Mouse (Mus musculus) thymus, postnatal 14 days (tissue): ENCODE data around the gene Ank2.
"Not testable (repeated sequence)": the region's sequence is repeated elsewhere in the genome, so short reads cannot be mapped to it uniquely, and the experiment has no call there.

Source experiments
- DNase-seq: peaks from one replicate; pipeline ENCODE4 v3.0.0; 2021

Ank2 gene

DNA sequence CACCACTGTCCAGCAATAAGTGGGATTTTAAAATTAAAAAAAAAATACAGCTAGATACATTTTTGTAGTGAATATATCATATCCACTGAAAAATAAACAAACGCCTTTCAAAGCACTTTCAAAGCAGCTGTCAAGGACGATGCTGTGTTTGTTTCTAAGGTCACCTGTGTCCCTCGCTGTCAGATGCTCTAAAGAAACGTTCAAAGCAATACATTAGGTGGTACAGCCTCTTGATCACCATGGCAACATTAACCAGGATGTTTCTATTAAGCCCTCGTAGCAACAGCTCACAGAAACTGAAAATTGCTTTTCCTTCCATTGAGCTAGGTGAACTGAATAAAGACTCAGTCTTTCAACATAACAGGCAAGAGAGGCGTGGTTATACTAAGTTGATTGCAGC lies 17.5 kb downstream of the Ank2 start:
- no peak for DNase-seq

DNA sequence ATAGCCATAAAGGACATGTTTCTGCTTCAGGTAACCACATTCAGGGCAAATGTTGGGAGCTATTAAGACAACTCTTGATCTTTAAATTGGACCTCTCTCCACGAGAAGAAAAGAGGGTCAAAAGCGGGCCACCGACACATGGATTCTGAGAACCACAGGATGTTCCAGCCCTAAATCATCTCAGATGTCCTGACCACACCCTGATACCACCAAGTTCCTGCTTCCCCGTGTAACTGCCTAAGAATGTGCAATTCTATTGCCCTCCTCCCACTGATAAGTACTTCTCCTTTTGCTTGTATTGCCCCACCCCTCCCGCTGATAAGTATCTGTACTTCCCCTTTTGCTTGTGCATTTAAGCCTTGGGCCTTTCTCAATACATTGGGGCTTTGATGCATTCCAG lies 18.8 kb downstream of the Ank2 start:
- not testable (repeated sequence) for DNase-seq

DNA sequence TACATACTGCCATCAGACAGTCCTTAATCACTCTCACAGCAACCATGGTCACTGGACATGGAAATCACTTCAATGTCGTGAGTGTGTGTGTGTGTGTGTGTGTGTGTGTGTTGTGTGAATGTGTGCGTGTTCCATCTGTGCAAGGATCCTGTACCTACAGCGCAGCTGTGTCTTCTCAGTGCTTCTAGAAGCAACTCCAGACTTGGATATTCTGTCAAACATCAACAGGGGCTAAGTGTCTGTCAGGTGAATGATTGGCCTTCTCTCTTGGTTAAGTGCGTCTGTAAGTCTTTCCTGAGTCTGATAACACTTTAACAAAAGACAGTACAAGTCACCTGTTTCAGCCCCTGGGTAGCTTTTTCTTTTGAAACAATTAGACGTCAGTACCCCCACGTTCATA lies 25.0 kb downstream of the Ank2 start:
- DNase-seq = no peak

DNA sequence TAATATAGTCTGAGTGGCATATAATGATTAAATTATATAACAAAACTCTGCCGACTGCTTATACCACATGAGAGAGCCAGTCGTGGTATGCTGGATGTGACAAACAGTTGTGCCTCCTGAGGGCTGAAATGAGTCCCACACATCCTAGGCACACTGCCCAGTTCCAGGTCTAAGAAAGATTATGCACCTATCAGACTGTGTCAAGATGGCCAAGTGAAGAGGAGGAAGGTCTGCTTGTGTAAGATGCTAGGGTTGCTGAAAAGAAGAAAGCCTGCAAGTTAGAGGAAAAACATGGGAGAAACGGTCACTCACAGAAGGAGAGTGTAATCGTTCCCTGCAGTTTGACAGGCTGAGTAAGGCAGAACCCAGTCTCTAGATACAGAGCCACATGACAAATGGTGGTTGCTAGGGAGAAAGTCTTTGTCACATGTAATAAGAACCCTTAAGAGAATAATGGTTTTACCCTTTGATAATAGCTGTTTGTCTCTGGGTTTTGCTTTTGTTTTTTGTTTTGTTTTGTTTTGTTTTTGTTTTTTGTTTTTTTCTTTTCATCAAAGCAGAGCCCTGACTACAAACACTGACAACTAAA lies 29.9 kb downstream of the Ank2 start:
- no peak for DNase-seq

DNA sequence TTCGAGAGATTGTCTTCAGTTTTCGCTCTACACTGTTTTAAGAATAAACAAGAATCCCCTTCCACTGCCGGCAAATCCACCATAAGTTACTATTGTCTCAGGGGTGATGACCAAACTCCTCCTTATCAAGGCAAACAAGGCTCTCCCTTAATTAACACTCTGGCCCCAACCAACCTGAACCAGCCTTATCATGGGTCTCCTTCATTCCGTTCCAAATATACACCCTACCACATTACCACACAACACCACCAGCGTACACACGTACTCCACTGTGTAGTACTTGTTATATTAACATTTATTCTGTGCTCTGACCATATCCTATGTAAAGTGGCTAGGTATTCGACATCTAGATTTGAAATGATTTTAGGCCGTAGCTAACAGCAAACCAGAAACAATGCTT lies 30.6 kb downstream of the Ank2 start:
- no peak for DNase-seq

DNA sequence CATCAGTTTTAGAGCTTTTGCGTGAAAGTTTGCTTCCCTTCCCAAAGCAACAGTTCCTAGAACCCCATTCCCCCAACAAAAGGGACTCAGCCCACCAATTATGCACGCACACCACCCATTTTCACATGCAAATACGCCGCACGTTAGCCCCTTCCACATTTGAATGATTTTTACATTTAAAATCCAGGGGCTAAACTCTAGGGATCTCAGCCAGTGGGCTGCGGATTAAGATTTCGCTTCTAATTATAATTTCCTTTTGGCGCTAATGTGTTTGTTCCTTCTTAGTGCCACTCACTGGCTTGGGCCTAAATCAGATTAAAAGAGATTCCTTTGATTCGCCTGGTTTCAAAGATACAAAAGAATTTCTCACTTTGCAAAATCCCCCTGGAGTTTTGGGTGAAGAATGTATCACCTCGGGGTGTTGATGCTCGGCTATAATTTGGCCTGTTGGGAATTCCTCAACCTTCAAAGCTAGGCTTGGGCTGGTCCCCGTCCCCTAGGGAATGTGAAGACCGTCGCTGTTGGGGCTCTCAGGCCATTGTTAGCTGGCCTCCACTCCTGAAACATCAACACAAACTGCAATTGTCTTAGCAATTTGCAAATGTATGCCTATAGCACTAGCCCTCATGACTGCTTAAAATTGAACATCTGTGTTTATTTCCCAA lies 35.2 kb downstream of the Ank2 start:
- DNase-seq = no peak

DNA sequence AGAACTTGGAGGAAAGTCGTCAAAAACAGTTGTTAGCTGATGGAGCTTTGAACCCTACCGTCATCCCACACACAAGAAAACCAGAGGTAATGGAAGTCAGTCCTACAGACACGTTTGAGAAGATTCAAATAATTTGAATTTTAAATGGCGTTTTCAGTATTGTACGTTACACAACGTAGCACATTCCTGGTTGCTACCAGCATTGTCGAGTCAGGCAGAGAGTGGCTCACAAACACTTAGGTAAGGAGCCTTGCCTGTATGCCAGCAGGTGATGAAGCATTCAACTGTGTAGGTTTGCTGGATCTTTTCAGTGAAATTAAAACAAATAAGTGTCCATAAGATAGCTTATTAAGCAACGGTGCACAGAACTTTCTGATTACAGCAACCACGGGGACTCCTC lies 36.0 kb downstream of the Ank2 start:
- no peak for DNase-seq

DNA sequence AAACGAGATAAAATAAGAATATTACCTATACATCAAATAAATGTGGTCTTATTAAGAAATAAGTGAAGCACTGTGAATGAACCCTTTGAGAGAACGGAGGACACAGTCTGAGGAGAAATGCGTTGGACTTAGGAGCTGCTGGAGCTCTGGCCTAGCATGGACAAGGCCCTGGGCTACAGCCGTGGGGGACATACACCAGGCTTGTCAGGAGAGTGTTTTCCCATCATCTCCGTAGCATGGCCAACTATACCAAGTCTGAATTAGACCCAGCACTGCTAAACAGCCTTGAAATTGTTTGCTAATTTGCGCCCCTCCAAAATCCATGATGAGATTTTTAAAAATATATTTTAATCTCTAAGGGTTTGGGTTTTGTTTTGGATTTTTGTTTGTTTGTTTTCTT lies 36.7 kb downstream of the Ank2 start:
- no peak for DNase-seq

DNA sequence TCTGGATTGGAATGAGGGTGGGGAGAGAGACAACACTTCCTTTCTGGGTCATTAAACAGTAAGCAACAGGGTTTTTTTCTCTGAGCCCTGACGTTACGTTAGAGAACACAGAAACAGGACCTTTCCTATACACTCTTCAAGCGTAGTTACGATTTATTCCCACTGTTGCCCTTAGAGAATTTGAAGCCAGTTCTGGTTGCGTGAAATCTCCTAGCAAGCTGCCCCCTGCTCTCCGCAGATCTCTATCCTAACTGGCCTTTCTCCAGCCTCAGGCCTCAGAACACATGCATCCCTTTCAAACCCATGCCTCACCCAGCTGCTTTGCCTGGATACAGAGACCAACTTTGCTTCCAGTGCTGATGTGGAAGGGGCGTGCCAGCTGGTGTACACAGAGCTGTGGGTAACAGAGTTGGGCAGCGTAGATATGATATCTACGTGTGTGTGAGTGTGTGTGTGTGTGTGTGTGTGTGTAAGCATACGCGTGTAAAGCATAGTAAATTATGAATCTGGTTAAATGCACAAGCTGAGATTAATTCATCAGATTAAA lies 38.2 kb downstream of the Ank2 start:
- DNase-seq = no peak

DNA sequence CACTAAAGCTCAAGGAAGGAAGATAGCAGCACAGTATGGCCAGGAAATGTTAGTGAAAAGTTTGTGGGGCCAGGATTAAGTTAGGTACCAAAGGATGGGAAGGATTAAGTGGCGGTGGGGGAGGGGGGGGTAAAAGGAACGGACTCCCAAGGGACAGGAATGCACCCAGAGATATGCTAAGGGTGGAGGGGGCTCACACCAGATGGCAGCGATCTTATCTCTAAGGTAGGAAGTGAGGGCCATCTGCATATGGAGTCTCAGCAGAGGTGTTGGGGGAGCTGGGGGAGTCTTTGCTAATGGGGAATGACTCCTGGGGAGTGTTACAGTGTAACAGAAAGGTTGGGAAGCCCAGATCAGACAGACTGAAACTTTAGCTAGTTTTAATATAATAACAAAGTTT lies 39.3 kb downstream of the Ank2 start:
- DNase-seq = no peak

DNA sequence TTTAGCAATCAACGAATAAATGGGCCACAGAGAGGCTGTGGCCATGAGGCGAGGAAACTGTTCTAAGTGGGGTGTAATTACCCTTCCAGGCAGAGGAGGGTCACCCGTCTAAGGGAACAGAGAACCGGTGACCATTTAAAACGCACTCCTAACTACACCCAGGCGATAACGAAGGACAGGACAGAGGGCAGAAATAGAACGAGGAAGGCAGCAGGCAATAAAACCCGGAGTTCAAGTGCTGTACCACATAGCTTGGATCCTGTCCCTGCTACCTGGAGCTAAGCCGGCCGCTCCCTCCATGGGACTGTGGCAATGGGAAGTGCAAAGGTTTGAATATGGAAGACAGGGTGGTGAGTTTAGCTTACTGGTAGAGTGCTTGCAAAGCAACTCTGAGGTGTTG lies 40.2 kb downstream of the Ank2 start:
- DNase-seq = no peak

DNA sequence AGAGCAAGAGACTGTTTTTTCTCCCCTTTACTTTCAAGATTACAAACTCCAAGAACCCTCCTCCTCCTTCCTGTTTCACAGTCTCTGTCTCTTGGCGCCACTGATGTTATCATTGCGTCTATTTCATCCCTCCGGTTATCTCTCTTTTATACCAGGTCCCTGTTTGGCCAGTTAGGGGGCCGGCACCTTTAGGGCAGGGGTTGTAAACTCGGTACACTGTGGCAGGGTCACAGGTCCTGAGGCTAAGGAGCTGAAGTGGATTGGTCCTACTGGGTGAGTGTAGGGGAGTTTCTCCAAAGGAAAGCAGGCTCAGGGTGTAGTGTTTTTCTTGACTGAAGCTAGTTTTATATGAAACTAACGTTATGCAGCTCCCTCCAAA lies 40.7 kb downstream of the Ank2 start:
- DNase-seq = no peak

DNA sequence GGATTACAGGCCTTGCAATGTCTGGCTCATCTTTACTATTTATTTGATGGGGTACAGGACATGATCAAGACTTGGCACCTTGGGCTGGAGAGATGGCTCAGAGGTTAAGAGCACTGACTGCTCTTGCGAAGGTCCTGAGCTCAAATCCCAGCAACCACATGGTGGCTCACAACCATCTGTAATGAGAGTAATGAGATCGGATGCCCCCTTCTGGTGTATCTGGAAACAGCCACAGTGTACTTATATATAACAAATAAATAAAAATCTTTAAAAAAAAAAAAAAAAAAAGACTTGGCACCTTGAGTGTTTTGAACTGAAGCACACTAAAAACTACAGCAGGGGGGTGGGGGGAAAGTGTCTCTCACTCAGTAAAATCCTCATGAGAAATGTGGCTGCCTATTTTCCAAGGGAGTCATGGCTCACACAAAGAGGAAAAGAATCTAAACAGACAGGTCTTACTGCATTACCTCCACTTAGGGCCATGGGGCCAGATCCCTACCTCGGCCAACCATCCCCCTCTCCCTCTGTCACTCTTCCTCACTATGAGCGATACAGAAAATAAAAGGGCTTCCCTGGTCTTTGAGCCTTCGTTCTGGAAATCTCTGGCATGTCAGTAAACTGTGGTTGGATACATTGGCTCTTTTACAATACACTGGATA lies 41.3 kb downstream of the Ank2 start:
- DNase-seq = no peak

DNA sequence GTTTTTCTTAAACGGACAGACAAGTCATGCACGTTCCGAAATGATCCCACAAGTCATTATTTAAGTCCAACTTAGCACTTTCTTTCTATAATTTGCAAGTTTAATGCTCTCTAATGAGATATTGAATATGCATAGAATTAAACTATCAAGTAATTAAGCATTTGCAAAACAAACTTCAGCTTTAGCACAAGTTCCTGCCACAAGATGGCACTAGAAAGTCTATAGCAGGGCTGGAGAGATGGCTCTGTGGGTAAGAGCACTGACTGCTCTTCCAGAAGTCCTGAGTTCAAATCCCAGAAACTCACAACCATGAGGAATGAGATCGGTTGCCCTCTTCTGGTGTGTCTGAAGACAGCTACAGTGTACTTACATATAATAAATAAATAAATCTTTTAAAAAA lies 45.4 kb downstream of the Ank2 start:
- DNase-seq = no peak

DNA sequence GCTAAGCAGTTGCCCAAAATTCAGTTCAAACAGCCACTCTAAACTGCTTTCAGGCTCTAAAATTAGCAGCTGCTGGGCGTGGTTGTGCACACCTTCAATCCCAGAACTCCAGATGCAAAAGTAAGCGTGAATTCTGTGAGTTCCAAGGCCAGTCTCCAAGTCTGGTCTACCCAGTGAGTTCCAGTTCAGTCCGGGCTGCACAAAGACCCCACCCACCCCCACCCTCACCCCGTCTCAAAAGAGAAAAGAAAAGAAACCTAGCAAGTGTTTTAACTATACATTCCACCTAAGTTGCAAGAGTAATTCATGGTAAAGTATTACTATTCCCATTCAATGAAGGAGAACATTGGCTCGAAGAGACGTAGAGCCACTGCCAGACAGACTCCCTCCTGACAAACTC lies 45.9 kb downstream of the Ank2 start:
- DNase-seq = no peak

DNA sequence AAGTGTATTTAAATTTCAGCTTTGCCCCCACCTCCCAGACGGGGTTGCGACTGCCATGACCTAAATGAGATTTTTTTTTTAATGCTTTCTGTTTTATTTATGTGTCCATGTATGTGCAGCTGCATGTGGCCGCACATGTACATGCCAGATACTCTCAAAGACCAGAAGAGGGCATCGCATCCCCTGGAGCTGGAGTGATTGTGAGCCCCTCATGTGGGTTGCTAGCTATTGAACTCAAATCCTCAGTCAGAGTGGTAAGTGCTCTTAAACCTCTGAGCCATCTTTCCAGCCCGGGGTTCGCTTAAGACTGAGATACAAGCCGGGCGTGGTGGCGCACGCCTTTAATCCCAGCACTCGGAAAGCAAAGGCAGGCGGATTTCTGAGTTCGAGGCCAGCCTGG lies 46.9 kb downstream of the Ank2 start:
- DNase-seq = no peak

DNA sequence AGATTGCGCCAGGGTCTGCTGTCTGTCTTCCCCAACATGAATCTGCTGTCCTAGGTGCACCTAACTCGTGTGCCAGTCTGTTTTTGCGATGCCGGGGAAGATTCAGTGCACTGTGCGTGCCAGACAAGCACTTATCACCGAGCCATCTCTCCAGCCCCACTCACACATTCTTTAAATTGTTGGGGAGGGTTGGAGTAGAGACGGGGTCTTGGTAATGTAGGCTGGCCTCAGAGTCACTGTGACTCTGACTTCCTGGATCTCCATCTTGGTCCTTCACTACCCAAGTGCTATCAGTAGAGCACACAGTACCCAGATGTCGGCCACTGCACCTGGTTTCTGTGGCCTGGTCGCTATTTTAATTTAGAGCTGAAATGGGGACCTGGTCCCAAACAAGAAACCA lies 47.4 kb downstream of the Ank2 start:
- no peak for DNase-seq

DNA sequence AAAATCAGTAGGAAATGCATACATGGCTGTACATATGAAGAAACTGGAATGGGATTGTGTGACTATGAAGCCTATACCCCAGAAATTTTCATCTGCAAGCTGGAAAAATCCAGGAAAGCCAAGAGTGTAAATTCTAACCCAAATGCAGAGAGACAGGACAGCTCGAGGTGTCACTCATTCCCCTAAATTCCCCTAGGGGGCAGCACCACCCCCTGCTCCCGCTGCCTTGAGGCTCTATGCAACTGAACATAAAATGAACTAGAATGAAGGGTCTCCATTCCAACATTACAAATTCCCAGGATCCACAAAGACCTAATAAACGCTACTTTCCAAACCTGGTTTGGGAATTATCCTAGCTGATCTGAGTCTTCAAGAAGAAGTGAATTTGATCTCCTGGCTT lies 48.1 kb downstream of the Ank2 start:
- peak; percentile 19 for DNase-seq

DNA sequence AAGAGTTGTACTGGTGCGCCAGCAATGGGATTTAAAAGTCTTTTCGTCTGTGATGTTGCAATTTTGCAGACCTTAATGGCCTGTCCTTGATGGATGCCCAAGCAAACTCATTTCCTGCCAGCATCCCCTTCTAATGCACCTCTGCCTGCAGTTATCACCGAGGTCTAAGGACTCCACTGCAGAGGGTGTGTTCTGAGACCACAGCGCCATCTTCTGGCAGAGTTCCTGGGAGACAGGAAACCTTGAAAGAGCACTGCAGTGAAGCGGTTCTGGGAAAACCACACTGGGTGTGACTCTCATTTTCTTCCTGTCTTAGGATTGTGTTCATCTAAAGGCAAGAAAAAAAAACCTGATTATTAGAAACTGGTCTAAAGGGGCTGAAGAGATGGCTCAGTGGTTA lies 53.0 kb downstream of the Ank2 start:
- DNase-seq = peak; percentile 30

DNA sequence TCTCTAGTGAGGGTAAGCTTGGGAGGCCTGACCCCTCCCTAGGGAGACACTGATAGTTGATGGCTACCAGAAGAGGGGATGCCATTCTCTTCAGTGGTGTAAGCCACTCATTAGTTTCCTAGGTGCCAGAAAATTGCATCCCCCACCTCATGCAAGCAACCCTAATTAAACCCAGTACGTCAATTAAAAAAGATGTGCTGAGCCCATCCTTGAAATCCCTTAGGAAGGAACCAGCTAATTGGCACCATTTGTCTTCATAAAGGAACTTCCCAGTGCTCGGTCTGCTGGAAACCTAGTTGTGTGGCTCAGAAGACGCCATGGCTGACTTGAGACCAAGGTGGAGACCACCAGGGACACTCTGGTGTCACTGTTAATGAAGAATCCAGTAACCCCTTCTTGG lies 65.9 kb downstream of the Ank2 start:
- no peak for DNase-seq

DNA sequence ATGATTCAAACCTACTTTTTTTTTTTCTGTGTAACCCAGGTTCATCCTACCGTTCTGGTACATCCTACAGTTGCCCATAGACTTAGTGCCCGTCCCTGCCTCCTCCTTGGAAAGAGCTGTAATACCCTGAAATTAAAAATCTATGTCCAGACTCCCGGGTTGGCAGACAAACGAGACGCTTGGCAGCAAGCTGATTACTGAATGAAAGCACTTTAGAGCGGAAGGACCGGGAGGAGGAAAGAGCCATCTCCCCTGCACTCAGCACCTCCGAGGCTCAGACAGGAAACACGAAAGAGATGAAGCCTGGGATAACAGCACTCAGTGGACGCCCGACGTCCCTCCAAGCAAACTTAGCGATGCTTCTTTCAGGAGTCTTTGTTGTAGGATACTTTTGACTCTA lies 69.3 kb downstream of the Ank2 start:
- DNase-seq = no peak

DNA sequence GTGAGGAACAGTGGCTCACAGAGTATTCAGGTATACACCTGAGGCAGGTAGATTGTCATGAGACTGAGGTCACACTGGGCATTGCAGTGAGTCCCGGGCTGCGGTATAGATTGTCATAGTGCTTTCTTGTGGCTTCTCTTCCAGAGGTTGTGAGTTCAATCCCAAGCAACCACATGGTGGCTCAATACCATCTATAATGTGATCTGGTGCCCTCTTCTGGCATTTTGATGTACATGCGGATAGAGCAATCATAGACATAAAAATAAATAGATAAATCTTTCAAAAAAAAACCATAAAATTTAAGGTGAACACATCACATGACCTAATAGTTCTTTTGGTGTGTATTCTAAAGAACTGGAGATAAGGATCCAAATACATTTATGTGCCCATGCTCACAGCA lies 70.6 kb downstream of the Ank2 start:
- DNase-seq = no peak

DNA sequence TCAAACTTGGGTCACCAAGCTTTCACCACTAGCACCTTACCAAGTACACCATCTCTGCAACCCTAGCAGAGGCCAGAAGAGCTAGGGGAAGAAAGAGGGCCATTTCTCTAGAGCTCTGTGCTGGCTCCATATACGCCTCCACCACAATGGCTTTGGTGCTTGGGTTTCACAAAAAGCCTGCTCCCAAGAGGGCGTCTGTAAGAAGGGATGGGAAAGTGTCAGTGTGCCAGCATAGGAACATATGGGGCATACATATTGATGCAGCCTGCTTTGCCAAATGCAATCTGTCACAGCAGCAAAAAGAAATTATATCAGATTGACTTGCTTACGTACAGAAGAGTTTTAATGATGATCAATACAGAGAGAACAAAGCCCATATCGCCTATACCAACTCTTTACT lies 82.2 kb downstream of the Ank2 start:
- DNase-seq = no peak

DNA sequence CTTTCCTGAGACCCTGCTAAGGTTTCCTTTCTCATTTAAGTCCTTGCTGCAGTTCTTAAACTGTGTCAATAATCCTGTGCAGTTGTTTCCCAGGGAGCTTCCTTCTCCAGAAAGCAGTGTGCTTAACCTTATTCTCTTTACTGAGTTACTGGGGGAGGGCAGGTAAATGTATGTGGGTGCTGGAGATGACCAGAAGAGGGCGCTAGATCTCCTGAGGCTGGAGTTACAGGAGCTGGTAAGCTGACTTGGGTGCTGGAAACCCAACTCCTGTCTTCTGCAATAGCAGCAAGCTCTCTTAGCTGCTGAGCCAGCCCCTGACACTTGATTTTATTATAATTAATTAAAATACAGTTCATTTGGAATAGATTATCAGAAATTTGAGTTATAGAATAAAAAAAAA lies 84.7 kb downstream of the Ank2 start:
- DNase-seq = no peak
